Mouse (Mus musculus) myocyte (in vitro differentiated cells): ENCODE data around the gene Tgm5.
"Not testable (repeated sequence)": the region's sequence is repeated elsewhere in the genome, so short reads cannot be mapped to it uniquely, and the experiment has no call there.

Experiments used
- CEBPB ChIP-seq: IDR thresholded peaks from 2 replicates; pipeline ENCODE4 v1.6.1; 2011; ENCODE audit warnings: mild to moderate bottlenecking, moderate library complexity; ENCODE audit not compliant: poor library complexity, insufficient read depth, severe bottlenecking
- E2F4 ChIP-seq: IDR thresholded peaks from one replicate; pipeline ENCODE4 v1.6.1; 2011; ENCODE audit warnings: mild to moderate bottlenecking, control low read depth, moderate library complexity; ENCODE audit not compliant: insufficient read depth
- MAX ChIP-seq: IDR thresholded peaks from one replicate; pipeline ENCODE4 v1.6.1; 2011; ENCODE audit warnings: low read depth, mild to moderate bottlenecking, control low read depth
- MYOD1 ChIP-seq, 3 experiments: IDR thresholded peaks; one replicate each; pipeline ENCODE4 v1.6.1; 2011; ENCODE audit warnings: control low read depth in 2 of 3, low read depth in 2 of 3, mild to moderate bottlenecking in 2 of 3, moderate library complexity in 1 of 3; ENCODE audit not compliant: insufficient read length in 2 of 3, control insufficient read depth in 1 of 3
- MYOG ChIP-seq, 3 experiments: IDR thresholded peaks; one replicate each; pipeline ENCODE4 v1.6.1; 2011; ENCODE audit warnings: control low read depth in 2 of 3, low read depth in 2 of 3, mild to moderate bottlenecking in 2 of 3; ENCODE audit not compliant: insufficient read length in 2 of 3, control insufficient read depth in 1 of 3, insufficient read depth in 1 of 3
- POLR2A ChIP-seq: IDR thresholded peaks from one replicate; pipeline ENCODE4 v1.6.1; 2011; ENCODE audit warnings: low read depth, mild to moderate bottlenecking, control low read depth, moderate library complexity; ENCODE audit not compliant: insufficient read length
- POLR2AphosphoS2 ChIP-seq: IDR thresholded peaks from one replicate; pipeline ENCODE4 v1.6.1; 2011; ENCODE audit warnings: low read depth, control low read depth; ENCODE audit not compliant: insufficient read length
- REST ChIP-seq: IDR thresholded peaks from one replicate; pipeline ENCODE4 v1.6.1; 2011; ENCODE audit warnings: mild to moderate bottlenecking, control low read depth, moderate library complexity; ENCODE audit not compliant: insufficient read depth, insufficient read length
- SRF ChIP-seq: IDR thresholded peaks from one replicate; pipeline ENCODE4 v1.6.1; 2011; ENCODE audit warnings: low read depth; ENCODE audit not compliant: control insufficient read depth, insufficient read length
- TCF12 ChIP-seq: IDR thresholded peaks from one replicate; pipeline ENCODE4 v1.6.1; 2011; ENCODE audit warnings: mild to moderate bottlenecking, control low read depth; ENCODE audit not compliant: poor library complexity, insufficient read depth, severe bottlenecking
- TCF3 ChIP-seq: IDR thresholded peaks from one replicate; pipeline ENCODE4 v1.6.1; 2011; ENCODE audit warnings: low read depth, control low read depth; ENCODE audit not compliant: insufficient read length
- USF1 ChIP-seq: IDR thresholded peaks from one replicate; pipeline ENCODE4 v1.6.1; 2011; ENCODE audit warnings: low read depth, mild to moderate bottlenecking, control low read depth, moderate library complexity

DNA sequence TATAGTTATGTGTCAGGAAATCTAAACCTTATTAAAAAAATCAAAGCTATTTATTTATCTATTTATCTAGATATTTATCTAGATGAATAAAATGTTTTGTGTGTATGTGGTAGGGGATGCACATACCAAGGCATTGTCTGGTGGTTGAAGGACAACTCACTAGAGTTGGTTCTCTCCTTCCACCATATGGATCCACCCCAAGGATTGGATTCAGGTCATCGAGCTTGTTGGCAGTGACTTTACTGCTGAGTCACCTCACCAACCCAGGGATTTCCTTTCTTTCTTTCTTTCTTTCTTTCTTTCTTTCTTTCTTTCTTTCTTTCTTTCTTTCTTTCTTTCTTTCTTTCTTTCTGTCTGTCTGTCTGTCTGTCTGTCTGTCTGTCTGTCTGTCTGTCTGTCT lies 89.0 kb downstream of the Tgm5 start:
- not testable (repeated sequence) for TF ChIP-seq POLR2A; CEBPB; TCF3; REST; TCF12; MYOG (IDR thresholded peaks at IDR 0.05; ENCODE audit: control insufficient read depth in 1 of 3, insufficient read depth in 1 of 3, insufficient read length in 2 of 3, low read depth in 2 of 3); POLR2AphosphoS2; USF1; MAX; E2F4; MYOD1 (IDR thresholded peaks at IDR 0.05; ENCODE audit: control insufficient read depth in 1 of 3, insufficient read length in 2 of 3, low read depth in 2 of 3); SRF
